Mouse (Mus musculus): ENCODE measurements around the gene Strn4. TPM values are rescaled to one million over a fixed set of nuclear protein-coding genes. Genes with fewer than 3 reads are reported as not detected.

Strn4 gene
- total and polyA plus RNA-seq, 3 experiments: 46.0 to 74.5 (median 63.5) TPM

- dilution Hi-C loops (cut with MboI; ENCODE audit: extremely low pct_ligation_motif_present, extremely low pct_unique_long_range_greater_than_20kb, low sequenced_read_pairs) (no loop called here), in situ Hi-C loops (cut with MboI; ENCODE audit: low pct_ligation_motif_present, low pct_unique_long_range_greater_than_20kb, low sequenced_read_pairs) (no loop called here)
Observed at GRCm38 (mm10) chr7:16839427-16840108, 23.9 kb downstream of the Strn4 start.

DNA sequence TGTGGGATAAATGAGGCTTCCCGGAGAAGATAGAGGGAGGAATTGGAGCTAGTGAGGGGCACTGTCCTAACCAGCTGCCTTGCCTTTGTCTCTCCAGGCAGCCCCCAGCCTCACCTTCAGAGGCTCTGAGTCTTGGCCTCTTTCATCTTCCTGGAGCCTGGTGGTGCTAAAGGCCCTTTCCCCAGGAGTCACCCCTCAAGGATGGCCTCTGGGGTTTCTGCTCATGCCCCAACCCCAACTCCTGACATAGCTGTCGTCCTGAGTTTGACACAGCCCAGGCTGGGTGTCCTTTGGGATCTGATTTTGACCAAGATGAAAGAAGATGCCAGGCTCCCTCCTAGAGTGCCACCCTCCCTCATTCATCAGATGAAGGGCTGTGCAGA lies 24.4 kb downstream of the Strn4 start:
- Histone ChIP-seq H3K4me3 (replicated peaks in 1 of 3; ENCODE audit: low read depth in 2 of 3, low read length in 2 of 3, poor library complexity in 1 of 3) (no peak overlapping the region), H3K9ac (ENCODE audit: insufficient read depth, low read depth) (no peak overlapping the region), H3K9me3 (replicated peaks; ENCODE audit: low read length) (no peaks in the 10 kb centered on the region), H3K27ac (ENCODE audit: insufficient read depth, low read depth) (no peak overlapping the region), H3K36me3 (replicated peaks in 1 of 2; ENCODE audit: control insufficient read depth in 1 of 2, insufficient read depth in 1 of 2, low read length in 1 of 2) (peaks cover 45 to 56% of the 10 kb centered on the region in 2 experiments), H3K27me3 (replicated peaks) (no peaks in the 10 kb centered on the region), H3K4me1 (ENCODE audit: control insufficient read depth in 1 of 2, insufficient read depth in 2 of 2) (peaks cover 24 to 46% of the 10 kb centered on the region in 2 experiments), H3K79me2 (replicated peaks; ENCODE audit: control insufficient read depth, extremely low read depth, insufficient read depth, poor library complexity, severe bottlenecking) (peaks cover 21% of the 10 kb centered on the region), H3K4me2 (ENCODE audit: insufficient read depth, low read depth, poor library complexity, severe bottlenecking) (no peak overlapping the region)
- TF ChIP-seq CHD1 (IDR thresholded peaks at IDR 0.05; ENCODE audit: low read depth, low read length) (no peak), MXI1 (IDR thresholded peaks at IDR 0.05; ENCODE audit: low read depth, low read length) (no peak), USF1 (IDR thresholded peaks at IDR 0.05; ENCODE audit: low read depth, low read length) (no peak)
- in situ Hi-C loops (cut with MboI; ENCODE audit: low pct_ligation_motif_present, low pct_unique_long_range_greater_than_20kb, low sequenced_read_pairs) (no loop called here), dilution Hi-C loops (cut with MboI; ENCODE audit: extremely low pct_ligation_motif_present, extremely low pct_unique_long_range_greater_than_20kb, low sequenced_read_pairs) (no loop called here)
- DNase-seq (ENCODE audit: extremely low read depth): no peak

More at GRCm38 (mm10) chr7:16839427-16840108, 23.9 kb downstream of the Strn4 start:
- no peaks in the 10 kb centered on the region for H3K9me3 ChIP-seq (replicated peaks; ENCODE audit: low read length)
- H3K9ac ChIP-seq (ENCODE audit: insufficient read depth, low read depth): no peak overlapping the region
- no peak for DNase-seq (ENCODE audit: extremely low read depth)
- H3K4me1 ChIP-seq (ENCODE audit: control insufficient read depth in 1 of 2, insufficient read depth in 2 of 2): peaks cover 24 to 46% of the 10 kb centered on the region in 2 experiments
- peaks cover 50 to 61% of the 10 kb centered on the region in 2 experiments for H3K36me3 ChIP-seq (replicated peaks in 1 of 2; ENCODE audit: control insufficient read depth in 1 of 2, insufficient read depth in 1 of 2, low read length in 1 of 2)
- H3K4me2 ChIP-seq (ENCODE audit: insufficient read depth, low read depth, poor library complexity, severe bottlenecking): no peak overlapping the region
- no peak overlapping the region for H3K27ac ChIP-seq (ENCODE audit: insufficient read depth, low read depth)
- H3K27me3 ChIP-seq (replicated peaks): no peaks in the 10 kb centered on the region
- peaks cover 16% of the 10 kb centered on the region for H3K79me2 ChIP-seq (replicated peaks; ENCODE audit: control insufficient read depth, extremely low read depth, insufficient read depth, poor library complexity, severe bottlenecking)
- H3K4me3 ChIP-seq (replicated peaks in 1 of 3; ENCODE audit: low read depth in 2 of 3, low read length in 2 of 3, poor library complexity in 1 of 3): no peak overlapping the region
- TF ChIP-seq NRF1 (IDR thresholded peaks at IDR 0.05; ENCODE audit: low read depth, low read length) (no peak), JUN (IDR thresholded peaks at IDR 0.05; ENCODE audit: insufficient read depth, low read depth, low read length) (no peak), ZNF384 (IDR thresholded peaks at IDR 0.05; ENCODE audit: low read depth, low read length) (no peak), ZC3H11A (IDR thresholded peaks at IDR 0.05; ENCODE audit: low read depth, low read length) (no peak), ETS1 (conservative IDR thresholded peaks at IDR 0.05; ENCODE audit: low read depth, low read length) (no peak), MAZ (IDR thresholded peaks at IDR 0.05; ENCODE audit: low read depth, low read length) (no peak)

- H3K4me3 ChIP-seq (replicated peaks in 1 of 3; ENCODE audit: low read depth in 2 of 3, low read length in 2 of 3, poor library complexity in 1 of 3): peak overlapping the region in 1 of 3 experiments; percentile 12
- no peak overlapping the region for H3K4me2 ChIP-seq (ENCODE audit: insufficient read depth, low read depth, poor library complexity, severe bottlenecking)
- no peaks in the 10 kb centered on the region for H3K9me3 ChIP-seq (replicated peaks; ENCODE audit: low read length)
- H3K27me3 ChIP-seq (replicated peaks): no peaks in the 10 kb centered on the region
- no peak for DNase-seq (ENCODE audit: extremely low read depth)
- in situ Hi-C loops (cut with MboI; ENCODE audit: low pct_ligation_motif_present, low pct_unique_long_range_greater_than_20kb, low sequenced_read_pairs) (no loop called here), dilution Hi-C loops (cut with MboI; ENCODE audit: extremely low pct_ligation_motif_present, extremely low pct_unique_long_range_greater_than_20kb, low sequenced_read_pairs) (no loop called here)
- peaks cover 44 to 53% of the 10 kb centered on the region in 2 experiments for H3K36me3 ChIP-seq (replicated peaks in 1 of 2; ENCODE audit: control insufficient read depth in 1 of 2, insufficient read depth in 1 of 2, low read length in 1 of 2)
- H3K79me2 ChIP-seq (replicated peaks; ENCODE audit: control insufficient read depth, extremely low read depth, insufficient read depth, poor library complexity, severe bottlenecking): peaks cover 24% of the 10 kb centered on the region
- H3K4me1 ChIP-seq (ENCODE audit: control insufficient read depth in 1 of 2, insufficient read depth in 2 of 2): peaks cover 24 to 52% of the 10 kb centered on the region in 2 experiments
- peak overlapping the region; percentile 91 for H3K27ac ChIP-seq (ENCODE audit: insufficient read depth, low read depth)
- TF ChIP-seq MAX (IDR thresholded peaks at IDR 0.05; ENCODE audit: low read length) (no peak), POLR2A (IDR thresholded peaks at IDR 0.05; ENCODE audit: low read depth, low read length) (no peak), ELF1 (IDR thresholded peaks at IDR 0.05; ENCODE audit: low read depth, low read length) (no peak), ZKSCAN1 (IDR thresholded peaks at IDR 0.05; ENCODE audit: borderline replicate concordance, low read depth, low read length) (no peak), MXI1 (IDR thresholded peaks at IDR 0.05; ENCODE audit: low read depth, low read length) (no peak)
- peak overlapping the region; percentile 93; the same call in 1 of the 2 replicates for H3K9ac ChIP-seq (ENCODE audit: insufficient read depth, low read depth)
Observed at GRCm38 (mm10) chr7:16841078-16841477, 25.4 kb downstream of the Strn4 start.

Data from CH12.LX (cell line).